Mouse (Mus musculus) olfactory bulb, adult 2 months (tissue): ENCODE results near the gene Exoc4.

Experiments used
- CTCF ChIP-seq: fragments of 200-500 bp; IDR thresholded peaks from 2 replicates; pipeline ENCODE4 v1.5.1; 2012; ENCODE audit warnings: low read depth, mild to moderate bottlenecking, low read length, moderate library complexity; ENCODE audit not compliant: insufficient read depth
- POLR2A ChIP-seq: fragments of 200-500 bp; IDR thresholded peaks from 2 replicates; pipeline ENCODE4 v1.6.1; 2012; ENCODE audit warnings: mild to moderate bottlenecking, low read depth, low read length, moderate library complexity; ENCODE audit not compliant: insufficient read depth

DNA sequence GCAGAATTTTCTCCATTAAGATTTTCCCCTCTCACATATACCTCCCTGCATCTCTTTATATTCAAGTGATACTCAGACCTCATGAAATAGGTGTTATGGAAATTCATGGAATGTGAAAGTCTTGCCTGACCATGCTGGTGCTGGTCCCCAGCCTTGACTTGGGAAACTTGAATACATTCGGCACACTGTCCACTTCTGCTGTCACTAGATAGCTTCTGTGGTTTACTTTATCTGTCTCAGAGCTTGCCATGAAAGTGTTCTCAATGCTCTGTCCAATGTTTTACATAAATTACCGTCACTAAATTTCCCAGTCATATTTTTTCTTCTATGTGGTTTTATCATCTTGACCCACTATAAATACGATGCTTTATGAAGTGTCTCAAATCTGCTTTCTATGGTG is 552.4 kb downstream of the Exoc4 start:
- TF ChIP-seq CTCF: no peak
- no peak for TF ChIP-seq POLR2A
